In the genomic region with DNA sequence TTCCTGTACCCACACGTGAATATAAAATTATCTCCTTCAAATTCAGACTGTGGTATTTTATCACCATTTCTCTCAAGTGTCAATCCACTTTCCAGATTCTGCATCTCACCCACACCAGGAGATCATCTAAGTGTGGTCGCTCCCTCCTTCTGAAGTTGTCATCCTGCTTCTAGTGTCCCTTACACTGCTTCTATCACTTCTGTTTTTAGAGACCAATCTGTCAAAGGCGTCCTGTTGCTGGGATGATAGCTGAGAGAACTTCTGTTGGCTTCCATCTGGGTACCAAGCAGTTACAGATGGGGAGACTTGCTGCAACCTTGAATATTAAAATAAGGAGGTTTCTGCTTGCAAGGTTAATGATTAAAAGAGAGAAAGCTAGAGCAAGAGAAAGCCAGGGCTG, we compare ENCODE assay signal across 26 mouse cellular contexts.
A peak's percentile ranks its signal among the peaks of the same experiment; 100 is the strongest.
DNase-seq lines count a peak whose midpoint lies in the region; ATAC-seq and TF ChIP-seq lines count a peak whose summit lies in the region.
"Had no signal": no experiment of that assay in that cellular context is flagged by ENCODE, and none has a peak within 500 bp of the region (broad histone marks: within the 10 kb centered on the region; RNA-seq: fewer than 3 reads in every experiment).

No protein-coding gene starts in this region.

- H3K9me3 ChIP-seq in heart, embryonic 12.5 days (replicated peaks): no peaks in the 10 kb centered on the region
- no peaks in the 10 kb centered on the region for H3K9me3 ChIP-seq in midbrain, postnatal 0 days (ENCODE audit: low read length)
- H3K9me3 ChIP-seq: embryonic facial prominence, embryonic 13.5 days; forebrain, embryonic 12.5 days; hindbrain, embryonic 13.5 days; midbrain, embryonic 15.5 days; neural tube, embryonic 13.5 days had no signal

- WGBS in heart, embryonic 12.5 days: 49% methylated on average over 3 of the region's 3 CpGs
- 76% methylated on average over 3 of the region's 3 CpGs for WGBS in midbrain, postnatal 0 days

- no peak for TF ChIP-seq POLR2A in brain, embryonic 14.5 days (IDR thresholded peaks at IDR 0.05; ENCODE audit: borderline replicate concordance, extremely low read depth, insufficient read depth, insufficient read length, poor library complexity, severe bottlenecking)

- H3K27me3 ChIP-seq in heart, embryonic 12.5 days (replicated peaks): no peaks in the 10 kb centered on the region
- no peaks in the 10 kb centered on the region for H3K27me3 ChIP-seq in midbrain, postnatal 0 days (ENCODE audit: insufficient read depth, low read length)
- H3K27me3 ChIP-seq: embryonic facial prominence, embryonic 13.5 days; forebrain, embryonic 12.5 days; hindbrain, embryonic 13.5 days; midbrain, embryonic 15.5 days; neural tube, embryonic 13.5 days had no signal

- H3K4me2 ChIP-seq in heart, embryonic 12.5 days: no peak overlapping the region
- no peak overlapping the region for H3K4me2 ChIP-seq in midbrain, postnatal 0 days (ENCODE audit: low read depth, low read length, poor library complexity, severe bottlenecking)
- H3K4me2 ChIP-seq: embryonic facial prominence, embryonic 13.5 days; forebrain, embryonic 12.5 days; hindbrain, embryonic 13.5 days; midbrain, embryonic 15.5 days; neural tube, embryonic 13.5 days had no signal

- H3K4me1 ChIP-seq in heart, embryonic 12.5 days (replicated peaks): no peaks in the 10 kb centered on the region
- H3K4me1 ChIP-seq in midbrain, postnatal 0 days (ENCODE audit: insufficient read depth, low read length): no peaks in the 10 kb centered on the region
- H3K4me1 ChIP-seq: embryonic facial prominence, embryonic 13.5 days; forebrain, embryonic 12.5 days; hindbrain, embryonic 13.5 days; midbrain, embryonic 15.5 days; neural tube, embryonic 13.5 days had no signal

- H3K4me3 ChIP-seq in heart, embryonic 12.5 days: no peak overlapping the region
- H3K4me3 ChIP-seq in midbrain, postnatal 0 days (ENCODE audit: low read depth, low read length): no peak overlapping the region
- H3K4me3 ChIP-seq: embryonic facial prominence, embryonic 13.5 days; erythroblast, embryonic 14.5 days; forebrain, embryonic 12.5 days; hindbrain, embryonic 13.5 days; midbrain, embryonic 15.5 days; myocyte; neural tube, embryonic 13.5 days had no signal

- H3K36me3 ChIP-seq in heart, embryonic 12.5 days: no peaks in the 10 kb centered on the region
- H3K36me3 ChIP-seq in midbrain, postnatal 0 days (ENCODE audit: insufficient read depth, low read length): no peaks in the 10 kb centered on the region
- H3K36me3 ChIP-seq: embryonic facial prominence, embryonic 13.5 days; forebrain, embryonic 12.5 days; hindbrain, embryonic 13.5 days; midbrain, embryonic 15.5 days; neural tube, embryonic 13.5 days had no signal

- peak; percentile 39 for DNase-seq in layer of hippocampus, adult 11-12 months (ENCODE audit: low spot score)
- no peak for DNase-seq in layer of hippocampus, postnatal 25 days (ENCODE audit: extremely low spot score in 1 of 2, low spot score in 1 of 2)
- peak; percentile 2 for DNase-seq in brain, embryonic 14.5 days (ENCODE audit: low read depth)
- peak; percentile 36 to 40 for DNase-seq in layer of hippocampus, adult 8-10 months (ENCODE audit: low spot score in 2 of 2)
- peak; percentile 18 to 54 for DNase-seq in left cerebral cortex, postnatal 25 days (ENCODE audit: low spot score in 2 of 2)
- no peak for DNase-seq in midbrain, postnatal 0 days (ENCODE audit: low spot score)
- DNase-seq: adrenal gland, adult 8-10 months; cerebellum, adult 8-10 months; cerebellum, postnatal 36 days; embryo, embryonic 11 days; gastrocnemius, postnatal 25 days; heart, adult 18-20 months; heart, postnatal 36 days; kidney, postnatal 10 days; liver, postnatal 0 days; spleen, adult 18-20 months had no signal

- no peak for ATAC-seq in heart, embryonic 12.5 days (ENCODE audit: insufficient number of reproducible peaks, low FRiP score)
- no peak for ATAC-seq in midbrain, postnatal 0 days (ENCODE audit: low FRiP score)
- ATAC-seq: liver, postnatal 0 days; lung, postnatal 0 days; midbrain, embryonic 15.5 days had no signal

- no peak overlapping the region for H3K27ac ChIP-seq in heart, embryonic 12.5 days (ENCODE audit: poor library complexity, severe bottlenecking)
- H3K27ac ChIP-seq in midbrain, postnatal 0 days (ENCODE audit: low read depth, low read length): no peak overlapping the region
- H3K27ac ChIP-seq: embryonic facial prominence, embryonic 13.5 days; forebrain, embryonic 12.5 days; hindbrain, embryonic 13.5 days; macrophage; midbrain, embryonic 15.5 days; neural tube, embryonic 13.5 days had no signal

- no peak overlapping the region for H3K9ac ChIP-seq in heart, embryonic 12.5 days
- H3K9ac ChIP-seq in midbrain, postnatal 0 days (replicated peaks; ENCODE audit: low read length, poor library complexity, severe bottlenecking): no peak overlapping the region
- H3K9ac ChIP-seq: embryonic facial prominence, embryonic 13.5 days; forebrain, embryonic 12.5 days; hindbrain, embryonic 13.5 days; liver, postnatal 0 days; midbrain, embryonic 15.5 days; neural tube, embryonic 13.5 days had no signal

- intact Hi-C loops in left cerebral cortex, postnatal 25 days (cut with DNase I): no loop called here

- no peak for TF ChIP-seq CTCF in brain, embryonic 14.5 days (IDR thresholded peaks at IDR 0.05; ENCODE audit: borderline replicate concordance, extremely low read depth, insufficient read depth, insufficient read length)
- TF ChIP-seq CTCF in midbrain, postnatal 0 days (IDR thresholded peaks at IDR 0.05): no peak

Comparison
In these comparisons a context has a peak if more than half of its experiments do, and no peak if none do; other contexts are left out.
1. DNase-seq: peak in layer of hippocampus, adult 11-12 months (single experiment), brain, embryonic 14.5 days (single experiment), layer of hippocampus, adult 8-10 months (2 of 2) and left cerebral cortex, postnatal 25 days (2 of 2); none in layer of hippocampus, postnatal 25 days (0 of 2) and midbrain, postnatal 0 days (single experiment).